Mouse (Mus musculus) E14TG2a.4 (cell line): ENCODE data around the gene Mmp15.
A peak's percentile ranks its signal among the peaks of the same experiment; 100 is the strongest.

Experiments used
- H3K27me3 ChIP-seq: 2 replicates; pipeline ENCODE4 v1.6.1; 2014; ENCODE audit warnings: low read length, control low read depth; ENCODE audit not compliant: insufficient read depth
- H3K36me3 ChIP-seq: 2 replicates; pipeline ENCODE4 v1.6.1; 2014; ENCODE audit warnings: low read length, control low read depth; ENCODE audit not compliant: insufficient read depth
- H3K4me1 ChIP-seq: replicated peaks from 2 replicates; pipeline ENCODE4 v1.6.1; 2014; ENCODE audit warnings: low read depth, low read length, control low read depth
- H3K4me3 ChIP-seq: replicated peaks from 2 replicates; pipeline ENCODE4 v1.5.1; 2014; ENCODE audit warnings: mild to moderate bottlenecking, low read length
- H3K9me3 ChIP-seq: 2 replicates; pipeline ENCODE4 v1.6.1; 2014; ENCODE audit warnings: low read length, control low read depth
- CTCF ChIP-seq: conservative IDR thresholded peaks from 2 replicates; pipeline ENCODE4 v1.5.1; 2014; ENCODE audit warnings: low read length
- NANOG ChIP-seq: IDR thresholded peaks from 2 replicates; pipeline ENCODE4 v1.6.1; 2014; ENCODE audit warnings: borderline replicate concordance, low read length, mixed read lengths
- POU5F1 ChIP-seq: IDR thresholded peaks from 2 replicates; pipeline ENCODE4 v1.6.1; 2014; ENCODE audit warnings: low read length, borderline replicate concordance

The Mmp15 gene

DNA sequence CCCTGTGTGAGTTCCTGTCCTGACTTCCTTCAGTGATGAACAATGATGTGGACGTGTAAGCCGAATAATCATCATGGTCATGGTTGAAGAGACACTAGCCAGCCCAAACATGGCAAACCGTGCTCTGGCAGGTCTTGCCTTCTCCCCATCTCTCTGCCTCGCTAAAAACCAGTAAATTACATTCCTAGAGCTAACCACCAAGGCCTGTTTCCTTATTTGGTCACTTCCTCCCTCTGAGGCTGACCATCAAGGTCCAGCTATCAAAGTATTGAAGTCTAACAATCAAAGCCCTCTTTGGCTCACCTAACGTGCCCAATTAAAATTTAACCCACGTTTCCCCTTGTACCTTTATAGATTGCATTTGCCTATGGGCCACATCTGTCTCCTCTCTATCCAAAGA lies 10.2 kb downstream of the Mmp15 start:
- Histone ChIP-seq H3K4me1 (peaks cover 19% of the 10 kb centered on the region), H3K36me3 (no peaks in the 10 kb centered on the region), H3K9me3 (no peaks in the 10 kb centered on the region), H3K4me3 (no peak overlapping the region), H3K27me3 (peaks cover 4% of the 10 kb centered on the region)
- no peak for TF ChIP-seq NANOG
- TF ChIP-seq CTCF, result no peak
- TF ChIP-seq POU5F1, result no peak

DNA sequence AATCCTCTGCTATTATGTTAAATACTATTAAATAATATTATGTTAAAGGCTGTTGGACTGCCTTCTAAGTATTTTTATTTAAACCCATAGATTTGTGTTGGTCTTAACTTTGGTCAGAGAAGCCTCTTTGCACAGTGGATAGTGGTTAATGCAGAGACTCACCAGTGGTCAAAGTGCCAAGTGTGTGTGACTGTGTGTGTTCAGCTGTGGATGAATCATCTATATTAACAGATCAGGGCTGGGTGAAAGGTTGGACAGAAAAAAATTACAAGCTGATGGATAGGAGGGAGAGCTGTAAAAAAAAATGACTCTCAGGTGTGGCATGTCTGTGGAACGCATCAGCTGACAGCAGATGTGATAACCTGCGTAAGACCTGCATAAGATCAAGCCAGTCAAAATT lies 11.8 kb downstream of the Mmp15 start:
- no peaks in the 10 kb centered on the region for H3K9me3 ChIP-seq

DNA sequence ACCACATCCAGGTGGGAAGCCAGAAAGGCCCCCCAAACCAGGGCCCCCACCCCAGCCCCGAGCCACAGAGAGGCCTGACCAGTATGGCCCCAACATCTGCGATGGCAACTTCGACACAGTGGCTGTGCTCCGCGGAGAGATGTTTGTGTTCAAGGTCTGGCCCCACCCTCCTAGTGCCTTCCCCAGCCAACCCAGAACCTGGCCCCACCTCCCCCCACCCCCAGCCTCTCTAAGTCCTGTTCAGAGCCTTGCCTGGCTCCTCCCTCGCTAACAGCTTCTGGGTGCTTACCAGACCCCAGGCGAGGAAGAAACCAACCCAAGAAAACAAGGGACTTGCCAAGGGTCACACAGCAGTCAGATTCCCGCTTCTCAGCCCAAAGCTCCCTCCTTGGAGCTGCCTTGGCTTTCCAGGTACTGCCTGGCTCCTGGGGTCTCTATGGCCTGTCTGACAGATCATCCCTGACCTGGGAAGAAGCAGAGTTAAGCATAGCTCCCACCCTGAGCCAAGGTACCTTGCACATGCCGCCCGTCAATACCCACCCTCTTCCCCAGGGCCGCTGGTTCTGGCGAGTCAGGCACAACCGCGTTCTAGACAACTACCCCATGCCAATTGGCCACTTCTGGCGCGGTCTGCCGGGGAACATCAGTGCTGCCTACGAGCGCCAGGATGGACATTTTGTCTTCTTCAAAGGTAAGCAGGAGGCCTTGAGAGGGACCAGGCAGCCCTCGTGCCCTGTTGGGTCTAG lies 17.7 kb downstream of the Mmp15 start:
- TF ChIP-seq CTCF, result no peak
- TF ChIP-seq POU5F1, result no peak
- no peak for TF ChIP-seq NANOG
- H3K36me3 ChIP-seq, result no peaks in the 10 kb centered on the region
- peaks cover 59% of the 10 kb centered on the region for H3K4me1 ChIP-seq
- H3K9me3 ChIP-seq, result no peaks in the 10 kb centered on the region
- peak overlapping the region; percentile 71 for H3K4me3 ChIP-seq
- H3K27me3 ChIP-seq, result peaks cover 21% of the 10 kb centered on the region

More for the DNA sequence above, 11.8 kb downstream of the Mmp15 start:
- Histone ChIP-seq H3K4me1 (peaks cover 14% of the 10 kb centered on the region), H3K4me3 (no peak overlapping the region), H3K27me3 (peaks cover 4% of the 10 kb centered on the region), H3K36me3 (no peaks in the 10 kb centered on the region)
- TF ChIP-seq NANOG (no peak), CTCF (no peak), POU5F1 (no peak)

DNA sequence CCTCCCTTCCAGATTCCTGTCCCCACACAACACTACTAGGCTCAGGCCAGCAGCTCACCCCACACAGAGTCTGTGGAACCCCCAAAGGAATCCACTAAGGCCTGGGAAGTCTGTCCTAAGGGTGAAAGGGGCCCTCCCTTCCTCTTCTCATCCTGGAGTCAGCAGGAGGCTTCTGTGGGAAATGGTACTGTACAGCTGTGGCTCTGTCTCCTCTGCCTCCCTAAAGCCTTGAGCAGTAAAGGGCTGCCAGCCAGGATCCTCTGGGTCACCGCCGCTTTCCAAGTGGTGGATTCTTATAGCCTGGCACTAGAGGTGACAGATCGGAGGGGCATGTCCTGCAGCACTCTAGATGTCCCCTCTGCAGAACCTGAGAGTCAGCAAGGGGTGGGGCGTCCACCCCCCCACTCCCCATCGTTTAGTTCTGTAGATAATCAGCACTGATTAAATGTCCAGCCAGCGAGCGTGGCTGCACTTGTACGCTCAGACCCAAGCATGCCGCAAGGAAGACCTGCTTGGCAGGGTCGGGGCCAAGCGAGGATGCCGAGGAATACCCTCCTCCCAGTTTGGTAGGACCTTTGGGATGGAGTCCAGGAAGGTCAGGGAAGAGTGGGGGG lies 21.4 kb downstream of the Mmp15 start:
- Histone ChIP-seq H3K36me3 (no peaks in the 10 kb centered on the region), H3K9me3 (no peaks in the 10 kb centered on the region), H3K4me3 (peak overlapping the region; percentile 50), H3K27me3 (peaks cover 21% of the 10 kb centered on the region), H3K4me1 (peaks cover 69% of the 10 kb centered on the region)
- TF ChIP-seq CTCF, result no peak
- TF ChIP-seq POU5F1, result no peak
- TF ChIP-seq NANOG, result no peak

DNA sequence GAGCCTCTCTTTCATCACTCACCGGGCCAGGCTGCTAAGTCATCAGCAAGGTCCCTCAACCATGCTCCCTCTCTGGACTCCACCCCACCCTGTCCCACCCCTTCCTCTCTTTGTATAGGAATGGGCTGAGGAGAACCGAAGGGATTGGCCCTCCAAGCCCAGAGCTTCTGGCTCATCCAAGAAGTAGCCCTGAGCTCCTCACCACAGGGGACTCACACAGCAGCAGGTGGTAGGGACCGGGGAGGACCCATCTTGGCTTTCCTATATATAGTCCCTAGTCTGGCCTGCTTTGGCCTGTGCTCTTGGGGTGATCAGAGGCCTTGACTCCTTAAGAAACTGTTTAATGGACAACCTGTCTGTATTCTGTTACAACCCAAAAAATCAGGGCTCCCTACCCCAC lies 22.4 kb downstream of the Mmp15 start:
- TF ChIP-seq NANOG (no peak), POU5F1 (no peak), CTCF (no peak)
- H3K36me3 ChIP-seq, result no peaks in the 10 kb centered on the region
- peaks cover 21% of the 10 kb centered on the region for H3K27me3 ChIP-seq
- no peaks in the 10 kb centered on the region for H3K9me3 ChIP-seq
- peak overlapping the region; percentile 50; the same call in 1 of the 2 replicates for H3K4me3 ChIP-seq
- peaks cover 60% of the 10 kb centered on the region for H3K4me1 ChIP-seq

DNA sequence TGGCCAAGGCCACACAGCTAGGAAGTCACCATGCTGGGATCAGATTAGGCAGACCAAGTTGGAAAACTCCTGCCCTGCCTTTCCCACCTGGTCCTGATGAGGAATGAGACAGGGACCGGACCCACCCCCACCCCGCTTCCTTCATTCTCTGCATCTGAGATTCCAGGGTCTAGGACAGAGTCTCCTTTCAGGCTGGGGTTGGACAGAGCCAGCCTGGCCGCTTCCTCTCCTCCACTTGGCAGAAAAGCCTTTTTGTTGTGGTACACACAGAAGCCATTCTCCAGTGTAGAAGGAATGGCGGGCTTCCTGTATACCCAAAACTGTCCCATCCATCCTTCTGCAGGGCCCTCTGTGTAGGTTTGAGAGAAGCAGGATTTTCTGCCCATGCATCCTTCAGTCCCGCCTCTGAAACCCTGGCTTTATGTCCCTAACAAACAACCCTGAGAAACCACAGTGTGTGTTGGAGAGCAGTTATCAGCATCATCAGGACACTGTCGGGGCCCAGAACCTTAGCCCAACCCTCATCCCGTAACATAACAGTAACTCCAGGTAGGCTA lies 23.4 kb downstream of the Mmp15 start:
- Histone ChIP-seq H3K4me3 (peak overlapping the region; percentile 24; the same call in 1 of the 2 replicates), H3K36me3 (no peaks in the 10 kb centered on the region), H3K9me3 (no peaks in the 10 kb centered on the region), H3K27me3 (peaks cover 19% of the 10 kb centered on the region), H3K4me1 (peaks cover 51% of the 10 kb centered on the region)
- no peak for TF ChIP-seq POU5F1
- TF ChIP-seq NANOG, result no peak

DNA sequence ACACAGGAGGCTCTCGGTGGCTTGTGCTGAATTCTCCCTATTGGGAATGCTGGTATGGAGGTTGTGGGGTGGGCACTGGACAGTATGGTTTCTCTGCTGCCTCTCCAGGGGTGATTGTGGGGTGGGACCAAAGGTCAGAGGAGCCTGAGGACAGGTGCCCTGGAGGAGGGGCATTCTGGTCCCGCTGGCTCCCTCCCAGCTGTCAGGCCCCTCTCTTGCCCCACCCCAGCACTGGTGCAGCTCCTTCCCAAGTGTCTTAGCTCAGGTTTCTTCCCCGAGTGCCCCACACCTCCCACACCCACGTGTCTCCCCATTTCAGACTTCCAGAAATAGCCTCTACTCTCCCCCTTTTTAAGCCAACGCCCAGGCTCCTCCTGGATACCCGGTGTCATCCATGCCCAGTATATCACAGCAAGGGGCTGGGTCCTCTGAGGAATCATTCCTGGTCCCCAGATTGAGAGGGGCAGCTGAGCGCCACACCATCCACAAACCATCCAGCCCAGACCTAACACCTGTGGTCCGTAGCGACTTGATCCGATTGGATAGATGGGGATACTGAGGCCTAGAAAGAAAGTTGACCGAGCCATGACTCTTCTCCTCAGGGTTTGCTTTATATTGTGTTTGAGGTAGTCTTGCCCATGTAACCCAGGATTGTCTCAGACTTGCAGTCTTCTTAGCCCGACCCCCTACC lies 24.4 kb downstream of the Mmp15 start:
- H3K36me3 ChIP-seq, result no peaks in the 10 kb centered on the region
- TF ChIP-seq NANOG, result no peak

DNA sequence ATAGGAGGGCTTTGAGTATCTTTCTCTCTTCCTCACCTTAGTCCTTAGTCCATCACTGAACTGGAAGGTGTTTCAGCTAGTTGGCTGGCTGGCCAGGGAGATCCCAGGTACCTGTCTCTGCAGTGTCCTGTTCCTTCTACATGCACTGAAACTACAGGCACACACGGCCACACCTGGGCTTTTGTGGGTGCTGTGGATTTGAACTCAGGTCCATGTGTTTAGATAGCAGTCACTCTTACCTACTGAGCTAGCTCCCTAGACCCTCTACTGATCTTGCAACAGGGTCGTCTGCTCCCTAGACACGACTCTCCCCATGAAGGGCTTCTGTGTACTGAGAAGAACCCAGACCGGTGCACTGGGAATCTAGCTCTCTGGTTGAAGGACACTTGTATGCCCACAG lies 25.0 kb downstream of the Mmp15 start:
- Histone ChIP-seq H3K4me3 (no peak overlapping the region), H3K36me3 (no peaks in the 10 kb centered on the region), H3K4me1 (peaks cover 42% of the 10 kb centered on the region), H3K9me3 (no peaks in the 10 kb centered on the region), H3K27me3 (peaks cover 5% of the 10 kb centered on the region)
- no peak for TF ChIP-seq POU5F1
- TF ChIP-seq CTCF, result no peak
- no peak for TF ChIP-seq NANOG

More for the DNA sequence above, 24.4 kb downstream of the Mmp15 start:
- Histone ChIP-seq H3K27me3 (peaks cover 10% of the 10 kb centered on the region), H3K4me1 (peaks cover 45% of the 10 kb centered on the region), H3K9me3 (no peaks in the 10 kb centered on the region), H3K4me3 (no peak overlapping the region)
